Mouse (Mus musculus) liver, adult 2 months (tissue): ENCODE results near the gene Shc3. TPM values are rescaled to one million over a fixed set of nuclear protein-coding genes. Genes with fewer than 3 reads are reported as not detected.

Experiments
- DNase-seq: peaks from one replicate; pipeline ENCODE4 v3.0.0-alpha.2; 2011; ENCODE audit warnings: low read depth, low spot score; ENCODE audit errors: extremely low read depth
- H3K27ac ChIP-seq: fragments of 200-500 bp; replicated peaks from 2 replicates; pipeline ENCODE4 v1.5.1; 2012; ENCODE audit warnings: low read depth, mild to moderate bottlenecking, control low read depth, inconsistent platforms, low read length; ENCODE audit not compliant: insufficient read depth
- H3K27me3 ChIP-seq: fragments of 200-500 bp; 2 replicates; pipeline ENCODE4 v1.6.1; 2012; ENCODE audit warnings: mild to moderate bottlenecking, moderate library complexity, low read length, inconsistent platforms; ENCODE audit not compliant: control insufficient read depth, insufficient read depth
- H3K36me3 ChIP-seq: fragments of 200-500 bp; 2 replicates; pipeline ENCODE4 v1.6.1; 2012; ENCODE audit warnings: low read length, inconsistent platforms; ENCODE audit not compliant: control insufficient read depth, insufficient read depth
- H3K4me1 ChIP-seq: fragments of 200-500 bp; 2 replicates; pipeline ENCODE4 v1.6.1; 2011; ENCODE audit warnings: low read length; ENCODE audit not compliant: control insufficient read depth, insufficient read depth
- H3K4me3 ChIP-seq: fragments of 200-500 bp; 2 replicates; pipeline ENCODE4 v1.5.1; 2011; ENCODE audit warnings: low read depth, mild to moderate bottlenecking, control low read depth, low read length, moderate library complexity; ENCODE audit not compliant: insufficient read depth
- H3K79me2 ChIP-seq: fragments of 200-500 bp; 2 replicates; pipeline ENCODE4 v1.6.1; 2012; ENCODE audit warnings: inconsistent platforms, mild to moderate bottlenecking, low read length, moderate library complexity; ENCODE audit not compliant: control insufficient read depth, insufficient read depth
- H3K9ac ChIP-seq: fragments of 200-500 bp; 2 replicates; pipeline ENCODE4 v1.6.1; 2012; ENCODE audit warnings: low read depth, mild to moderate bottlenecking, control low read depth, inconsistent platforms, low read length
- CTCF ChIP-seq: fragments of 200-500 bp; IDR thresholded peaks from 2 replicates; pipeline ENCODE4 v1.5.1; 2011; ENCODE audit warnings: low read depth, low read length, control low read depth
- POLR2A ChIP-seq: fragments of 200-500 bp; IDR thresholded peaks from 2 replicates; pipeline ENCODE4 v1.6.1; 2011; ENCODE audit warnings: low read length, control low read depth; ENCODE audit not compliant: insufficient read depth; ENCODE audit errors: extremely low read depth
- WGBS: fragments of 180-500 bp; shearing (Covaris S2); methylation state at CpG from one replicate; pipeline ENCODE4 v1.1.7; 2018; 5-methylcytosine and 5-hydroxymethylcytosine counted together
- polyA plus RNA-seq: library from polyadenylated mRNA; depleted of rRNA; stranded (reverse); fragments of >200 nt; gene quantifications from 2 replicates; pipeline ENCODE4 v1.2.3, GENCODE M21; 2012
- total RNA-seq: library from RNA; depleted of rRNA; stranded (reverse); fragments of >200 nt; gene quantifications from 2 replicates; pipeline ENCODE4 v1.2.3, GENCODE M21; 2014

Gene Shc3
- total and polyA plus RNA-seq, 2 experiments, result 0.09 TPM; not detected in 1

- Histone ChIP-seq H3K4me3 (no peak overlapping the region), H3K27me3 (0 out of 2 replicates have a peak, but pooled peaks cover 3% of the 10 kb centered on the region), H3K79me2 (no peaks in the 10 kb centered on the region), H3K9ac (no peak overlapping the region), H3K27ac (no peak overlapping the region), H3K4me1 (no peaks in the 10 kb centered on the region), H3K36me3 (no peaks in the 10 kb centered on the region)
- no peak for DNase-seq
- TF ChIP-seq CTCF (no peak), POLR2A (no peak)
- WGBS, result 86% methylated on average over 3 of the region's 3 CpGs
These were observed 17.4 kb downstream of the Shc3 start for GRCm38 (mm10) chr13:51551824-51552223.

DNA sequence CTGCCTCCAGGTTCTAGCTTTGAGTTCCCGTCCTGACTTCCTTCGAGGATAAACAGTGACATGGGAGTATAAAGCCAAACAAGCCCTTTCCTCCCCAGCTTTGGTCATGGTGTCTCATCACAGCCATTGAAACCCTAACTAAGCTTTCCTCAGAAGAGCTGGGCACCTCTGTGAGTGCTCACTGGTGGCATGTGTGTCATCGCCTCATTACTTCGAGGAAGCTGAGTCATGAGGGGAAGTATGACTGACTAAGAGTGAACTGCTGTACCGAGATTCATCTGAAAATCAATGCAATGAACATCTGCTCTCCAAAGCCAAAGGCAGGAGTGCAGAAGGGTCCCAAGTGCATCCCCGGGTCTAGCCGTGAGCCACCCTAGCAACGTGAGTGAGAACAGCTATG lies 29.4 kb downstream of the Shc3 start:
- Histone ChIP-seq H3K36me3 (no peaks in the 10 kb centered on the region), H3K4me1 (no peaks in the 10 kb centered on the region), H3K9ac (no peak overlapping the region), H3K4me3 (no peak overlapping the region), H3K79me2 (no peaks in the 10 kb centered on the region), H3K27ac (no peak overlapping the region), H3K27me3 (no peaks in the 10 kb centered on the region)
- DNase-seq, result no peak
- no peak for TF ChIP-seq POLR2A
- no peak for TF ChIP-seq CTCF
- WGBS, result 86% methylated on average over 8 of the region's 8 CpGs

DNA sequence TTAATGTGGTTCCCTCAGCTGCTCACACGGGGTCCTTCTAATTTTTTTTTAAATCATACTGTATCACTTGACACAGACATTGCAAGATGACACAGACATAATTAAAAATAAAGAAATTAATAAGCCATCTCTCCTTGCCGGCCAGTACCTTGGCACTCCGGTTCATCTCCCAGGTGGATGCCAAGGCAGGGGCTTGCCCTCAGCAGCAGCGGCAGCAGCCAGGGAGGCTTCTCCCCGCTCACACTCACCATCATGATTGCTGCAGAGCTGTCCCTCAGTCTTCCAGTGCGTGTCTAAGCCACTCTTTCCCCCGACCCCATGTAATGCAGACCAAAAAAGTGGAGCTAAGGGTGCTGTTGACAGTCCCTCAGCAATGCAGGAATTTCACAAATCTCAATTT lies 33.9 kb downstream of the Shc3 start:
- Histone ChIP-seq H3K4me1 (no peaks in the 10 kb centered on the region), H3K79me2 (no peaks in the 10 kb centered on the region), H3K36me3 (no peaks in the 10 kb centered on the region), H3K4me3 (no peak overlapping the region), H3K9ac (no peak overlapping the region), H3K27ac (no peak overlapping the region), H3K27me3 (no peaks in the 10 kb centered on the region)
- WGBS, result 84% methylated on average over 7 of the region's 7 CpGs
- no peak for DNase-seq
- TF ChIP-seq CTCF (no peak), POLR2A (no peak)

DNA sequence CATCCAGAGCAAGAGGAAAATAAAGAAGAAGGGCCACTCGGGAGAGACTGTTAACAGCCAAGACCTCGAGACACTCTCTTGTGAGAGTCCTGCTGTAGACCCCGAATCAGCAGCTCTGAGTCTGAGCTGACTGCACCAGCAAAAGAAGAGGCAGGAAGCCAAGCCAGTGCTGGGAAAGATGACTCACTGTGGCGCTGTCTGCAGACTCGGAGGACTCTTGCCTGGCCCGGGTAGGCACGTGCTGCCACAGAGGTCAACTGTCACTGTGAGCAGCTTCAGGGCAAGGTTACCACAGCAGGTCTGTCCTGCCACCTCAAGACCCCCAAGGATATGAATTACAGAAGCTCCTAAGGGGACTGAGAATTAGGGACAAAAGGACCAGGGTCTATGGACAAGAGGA lies 42.7 kb downstream of the Shc3 start:
- 43% methylated on average over 7 of the region's 7 CpGs for WGBS
- no peak for TF ChIP-seq POLR2A
- no peak for TF ChIP-seq CTCF

GRCm38 (mm10) chr13:51524316-51524715 lies 44.9 kb downstream of the Shc3 start:
- Histone ChIP-seq H3K4me1 (no peaks in the 10 kb centered on the region), H3K79me2 (no peaks in the 10 kb centered on the region), H3K36me3 (no peaks in the 10 kb centered on the region), H3K27ac (no peak overlapping the region), H3K27me3 (no peaks in the 10 kb centered on the region), H3K9ac (no peak overlapping the region), H3K4me3 (no peak overlapping the region)
- TF ChIP-seq CTCF (no peak), POLR2A (no peak)
- no peak for DNase-seq
- 80% methylated on average over 4 of the region's 4 CpGs for WGBS

More for the DNA sequence above, 42.7 kb downstream of the Shc3 start:
- H3K4me1 ChIP-seq, result no peaks in the 10 kb centered on the region
- no peaks in the 10 kb centered on the region for H3K27me3 ChIP-seq
- H3K4me3 ChIP-seq, result no peak overlapping the region
- no peak for DNase-seq
- H3K27ac ChIP-seq, result no peak overlapping the region
- H3K79me2 ChIP-seq, result no peaks in the 10 kb centered on the region
- H3K36me3 ChIP-seq, result no peaks in the 10 kb centered on the region
- no peak overlapping the region for H3K9ac ChIP-seq

DNA sequence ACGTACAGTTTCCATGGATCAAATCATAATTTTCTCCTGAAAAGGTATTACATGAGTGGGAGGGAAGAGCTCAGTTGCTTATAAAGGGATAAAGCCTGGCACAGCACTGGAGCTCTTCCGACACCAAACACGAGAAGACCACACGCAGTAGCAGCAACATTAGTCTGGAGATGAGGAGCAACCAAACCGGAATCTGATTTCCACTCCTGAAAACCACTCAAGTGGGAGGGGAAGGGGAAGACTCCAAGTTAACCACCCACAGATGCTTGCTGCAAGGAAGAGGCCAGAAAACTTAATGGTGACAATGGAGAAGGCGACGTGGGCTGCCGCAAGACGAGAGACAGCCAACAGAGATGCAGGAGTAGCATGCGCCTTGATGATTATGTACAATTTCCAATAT lies 45.9 kb downstream of the Shc3 start:
- H3K4me1 ChIP-seq, result no peaks in the 10 kb centered on the region
- no peaks in the 10 kb centered on the region for H3K36me3 ChIP-seq
- H3K27me3 ChIP-seq, result no peaks in the 10 kb centered on the region
- TF ChIP-seq CTCF (no peak), POLR2A (no peak)
- H3K4me3 ChIP-seq, result no peak overlapping the region
- no peaks in the 10 kb centered on the region for H3K79me2 ChIP-seq
- H3K27ac ChIP-seq, result no peak overlapping the region
- 94% methylated on average over 10 of the region's 10 CpGs for WGBS
- no peak overlapping the region for H3K9ac ChIP-seq
- DNase-seq, result no peak

- no peak overlapping the region for H3K27ac ChIP-seq
- H3K4me3 ChIP-seq, result no peak overlapping the region
- DNase-seq, result no peak
- no peaks in the 10 kb centered on the region for H3K36me3 ChIP-seq
- H3K27me3 ChIP-seq, result no peaks in the 10 kb centered on the region
- WGBS, result 91% methylated on average over 6 of the region's 6 CpGs
- no peaks in the 10 kb centered on the region for H3K4me1 ChIP-seq
- TF ChIP-seq CTCF (no peak), POLR2A (no peak)
- no peak overlapping the region for H3K9ac ChIP-seq
- no peaks in the 10 kb centered on the region for H3K79me2 ChIP-seq
These were observed 50.3 kb downstream of the Shc3 start for GRCm38 (mm10) chr13:51518880-51519279.
